Mouse (Mus musculus) erythroid progenitor cell, adult 5-6 weeks (primary cell): ENCODE measurements around the gene Cldn6. TPM values are rescaled to one million over a fixed set of nuclear protein-coding genes. Genes with fewer than 3 reads are reported as not detected.
A peak's percentile ranks its signal among the peaks of the same experiment; 100 is the strongest.

ENCODE experiments used
- ATAC-seq: replicated peaks from 2 replicates; pipeline ENCODE4 v1.8.0; 2016; ENCODE audit warnings: moderate number of reproducible peaks, mild to moderate bottlenecking, moderate TSS enrichment, inconsistent platforms; ENCODE audit not compliant: poor library complexity, low FRiP score, severe bottlenecking
- total RNA-seq, 2 experiments: library from RNA; stranded (forward) in 1 of 2; stranded (reverse) in 1 of 2; fragments of 150-400 nt in 1 of 2; fragments of 186-747, 209-891 nt in 1 of 2; gene quantifications; 2 replicates each; pipeline versions ENCODE4 v1.2.3 to v1.2.4; 2015 to 2017; ENCODE audit warnings: low replicate concordance in 2 of 2

Cldn6 gene
- total RNA-seq, 2 experiments from 2014 or later, result not detected

GRCm38 (mm10) chr17:23705525-23706104 lies 26.6 kb downstream of the Cldn6 start:
- ATAC-seq, result no peak

- ATAC-seq, result peak; percentile 74
Observed at GRCm38 (mm10) chr17:23706212-23706611, 27.2 kb downstream of the Cldn6 start.

GRCm38 (mm10) chr17:23717003-23717402 lies 38.0 kb downstream of the Cldn6 start:
- ATAC-seq, result no peak

- ATAC-seq, result no peak
Observed at GRCm38 (mm10) chr17:23719455-23719854, 40.4 kb downstream of the Cldn6 start.

DNA sequence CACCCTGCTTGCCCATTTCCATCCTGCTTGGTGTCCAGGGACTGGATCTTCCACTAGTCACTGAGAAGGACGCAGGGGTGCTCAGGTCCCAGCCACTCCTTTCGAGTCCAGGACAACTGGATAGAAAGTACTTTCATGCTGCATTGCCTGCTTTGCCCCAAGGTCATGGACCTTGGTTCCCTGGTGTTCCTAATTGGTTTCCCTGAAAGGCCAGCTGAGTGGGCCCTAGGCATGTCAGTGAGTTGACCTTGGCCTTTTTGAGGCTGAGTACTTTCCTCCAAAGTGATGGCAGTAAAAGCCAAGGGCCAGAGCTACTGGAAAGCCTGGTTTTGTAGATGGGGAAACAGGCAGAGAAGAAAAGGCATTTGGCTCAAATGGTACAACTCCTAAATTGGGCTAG lies 42.8 kb downstream of the Cldn6 start:
- ATAC-seq, result no peak

- ATAC-seq, result no peak
Observed at GRCm38 (mm10) chr17:23722376-23723125, 43.5 kb downstream of the Cldn6 start, which contains the start of gene 1520401A03Rik. TSS of gene 1520401A03Rik (minus strand) at chr17:23722783.

- no peak for ATAC-seq
Observed at GRCm38 (mm10) chr17:23725477-23725876, 46.4 kb downstream of the Cldn6 start.

DNA sequence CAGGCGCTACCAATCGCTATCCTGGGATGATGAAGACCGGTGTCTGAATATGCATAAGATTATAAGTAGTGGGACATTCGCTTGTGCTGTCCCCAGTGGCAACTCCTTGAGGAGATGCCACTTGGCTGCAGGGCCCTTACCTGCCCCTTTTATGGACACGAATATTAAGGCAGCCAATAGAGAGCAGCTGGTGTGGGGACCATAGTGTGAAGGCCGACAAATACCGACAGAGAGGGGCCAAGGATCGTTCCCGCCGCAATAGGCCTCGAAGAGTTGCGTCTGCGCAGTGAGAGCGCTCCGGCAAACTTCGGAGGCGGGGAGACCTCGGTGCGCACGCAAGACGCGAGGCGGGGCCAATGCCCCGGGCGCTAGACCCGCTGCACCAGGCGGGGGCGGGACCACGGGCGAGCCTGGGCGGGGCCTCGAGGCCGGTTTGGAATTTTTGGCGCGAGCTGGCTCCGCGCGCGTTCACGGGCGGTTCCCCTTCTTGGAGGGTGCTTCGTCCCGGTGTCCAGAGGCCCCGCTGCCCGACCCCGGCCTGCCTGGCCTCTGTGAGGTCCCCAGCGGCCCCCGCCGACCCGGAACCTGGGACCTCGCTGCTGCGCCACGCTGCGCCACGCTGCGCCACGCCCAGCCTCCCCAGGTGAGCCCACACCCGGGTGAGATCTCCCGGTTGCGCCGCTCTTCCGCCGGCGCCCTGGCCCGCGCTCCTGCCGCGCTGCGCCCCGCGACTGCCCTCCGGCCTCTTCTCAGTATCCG lies 47.1 kb downstream of the Cldn6 start, which contains the start of gene Pkmyt1:
Gene Pkmyt1, plus strand, starts transcription at position 338 of the 759 bp plus-strand sequence.
- ATAC-seq, result peak; percentile 93

DNA sequence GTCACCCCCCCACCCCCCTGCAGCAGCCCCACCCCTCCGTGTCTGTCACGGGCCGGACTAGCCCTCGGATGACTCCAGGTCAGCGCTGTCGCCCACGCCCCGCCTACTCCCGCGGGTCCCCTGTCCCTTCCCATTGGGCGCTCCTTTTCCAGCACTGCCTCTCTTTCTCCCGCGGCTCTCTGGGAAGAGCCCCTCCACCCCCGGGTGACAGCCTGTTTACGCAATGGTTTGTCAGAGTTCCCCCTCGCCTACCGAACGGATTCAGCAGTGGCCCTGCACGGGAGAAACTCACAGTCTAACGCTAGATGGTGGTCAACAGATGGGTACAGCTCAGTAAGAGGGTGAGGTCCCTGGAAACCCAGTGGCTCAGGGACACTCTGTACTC lies 47.7 kb downstream of the Cldn6 start:
- ATAC-seq, result peak; percentile 63

- ATAC-seq, result no peak
Observed at GRCm38 (mm10) chr17:23730441-23730840, 51.4 kb downstream of the Cldn6 start.

Other genes with a start within 250 kb of the Cldn6 start
- gene Vmn2r117, start 199.6 kb upstream of the Cldn6 start, total RNA-seq (2015; ENCODE audit: low replicate concordance), result not detected in 2 replicates
- not detected in 2 replicates for gene Vmn2r117, start 199.6 kb upstream of the Cldn6 start, total RNA-seq (2017; ENCODE audit: low replicate concordance)
- gene Zfp213, start 115.0 kb upstream of the Cldn6 start, total RNA-seq (2015; ENCODE audit: low replicate concordance), result 2.2 and 3.4 TPM in 2 replicates
- gene Zfp213, start 115.0 kb upstream of the Cldn6 start, total RNA-seq (2017; ENCODE audit: low replicate concordance), result 0.90 and 1.4 TPM in 2 replicates
- gene Zfp13, start 79.8 kb upstream of the Cldn6 start, total RNA-seq (2015; ENCODE audit: low replicate concordance), result not detected in 2 replicates
- gene Zfp13, start 79.8 kb upstream of the Cldn6 start, total RNA-seq (2017; ENCODE audit: low replicate concordance), result not detected in 2 replicates
- gene Zscan10, start 78.4 kb upstream of the Cldn6 start, total RNA-seq (2015; ENCODE audit: low replicate concordance), result not detected in 2 replicates
- not detected in 2 replicates for gene Zscan10, start 78.4 kb upstream of the Cldn6 start, total RNA-seq (2017; ENCODE audit: low replicate concordance)
- gene Mmp25, start 34.0 kb upstream of the Cldn6 start, total RNA-seq (2015; ENCODE audit: low replicate concordance), result 4.6 and 7.9 TPM in 2 replicates
- gene Mmp25, start 34.0 kb upstream of the Cldn6 start, total RNA-seq (2017; ENCODE audit: low replicate concordance), result 1.3 and 1.5 TPM in 2 replicates
- gene Bicdl2, start 18.7 kb upstream of the Cldn6 start, total RNA-seq (2015; ENCODE audit: low replicate concordance), result not detected in 2 replicates
- gene Bicdl2, start 18.7 kb upstream of the Cldn6 start, total RNA-seq (2017; ENCODE audit: low replicate concordance), result not detected in 2 replicates
- gene Hcfc1r1, start 5.7 kb upstream of the Cldn6 start, total RNA-seq (2015; ENCODE audit: low replicate concordance), result 6.3 and 15.9 TPM in 2 replicates
- 8.6 and 11.0 TPM in 2 replicates for gene Hcfc1r1, start 5.7 kb upstream of the Cldn6 start, total RNA-seq (2017; ENCODE audit: low replicate concordance)
- 11.3 and 11.9 TPM in 2 replicates for gene Thoc6, start 5.4 kb upstream of the Cldn6 start, total RNA-seq (2015; ENCODE audit: low replicate concordance)
- 3.5 and 4.0 TPM in 2 replicates for gene Thoc6, start 5.4 kb upstream of the Cldn6 start, total RNA-seq (2017; ENCODE audit: low replicate concordance)
- 5.0 TPM in 1 of 2 replicates, not detected in the other for gene Tnfrsf12a, start 1.8 kb upstream of the Cldn6 start, total RNA-seq (2015; ENCODE audit: low replicate concordance)
- gene Tnfrsf12a, start 1.8 kb upstream of the Cldn6 start, total RNA-seq (2017; ENCODE audit: low replicate concordance), result 6.1 TPM in 1 of 2 replicates, not detected in the other
- not detected in 2 replicates for gene Cldn9, start 4.8 kb downstream of the Cldn6 start, total RNA-seq (2015; ENCODE audit: low replicate concordance)
- not detected in 2 replicates for gene Cldn9, start 4.8 kb downstream of the Cldn6 start, total RNA-seq (2017; ENCODE audit: low replicate concordance)
- not detected in 2 replicates for gene 1520401A03Rik, start 43.5 kb downstream of the Cldn6 start, total RNA-seq (2015; ENCODE audit: low replicate concordance)
- gene 1520401A03Rik, start 43.5 kb downstream of the Cldn6 start, total RNA-seq (2017; ENCODE audit: low replicate concordance), result not detected in 2 replicates
- 50.3 and 81.4 TPM in 2 replicates for gene Pkmyt1, start 47.1 kb downstream of the Cldn6 start, total RNA-seq (2015; ENCODE audit: low replicate concordance)
- gene Pkmyt1, start 47.1 kb downstream of the Cldn6 start, total RNA-seq (2017; ENCODE audit: low replicate concordance), result 30.7 and 39.9 TPM in 2 replicates
- 1.4 and 10.1 TPM in 2 replicates for gene Paqr4, start 61.6 kb downstream of the Cldn6 start, total RNA-seq (2015; ENCODE audit: low replicate concordance)
- 7.5 and 11.2 TPM in 2 replicates for gene Paqr4, start 61.6 kb downstream of the Cldn6 start, total RNA-seq (2017; ENCODE audit: low replicate concordance)
- gene Kremen2, start 66.6 kb downstream of the Cldn6 start, total RNA-seq (2015; ENCODE audit: low replicate concordance), result not detected in 2 replicates
- not detected in 2 replicates for gene Kremen2, start 66.6 kb downstream of the Cldn6 start, total RNA-seq (2017; ENCODE audit: low replicate concordance)
- gene Flywch1, start 92.4 kb downstream of the Cldn6 start, total RNA-seq (2015; ENCODE audit: low replicate concordance), result 2.1 and 2.9 TPM in 2 replicates
- 3.4 and 14.2 TPM in 2 replicates for gene Flywch1, start 92.4 kb downstream of the Cldn6 start, total RNA-seq (2017; ENCODE audit: low replicate concordance)
- not detected in 2 replicates for gene Flywch2, start 106.8 kb downstream of the Cldn6 start, total RNA-seq (2015; ENCODE audit: low replicate concordance)
- not detected in 2 replicates for gene Flywch2, start 106.8 kb downstream of the Cldn6 start, total RNA-seq (2017; ENCODE audit: low replicate concordance)
- 468 and 572 TPM in 2 replicates for gene Srrm2, start 111.3 kb downstream of the Cldn6 start, total RNA-seq (2015; ENCODE audit: low replicate concordance)
- 294 and 325 TPM in 2 replicates for gene Srrm2, start 111.3 kb downstream of the Cldn6 start, total RNA-seq (2017; ENCODE audit: low replicate concordance)
- gene Elob, start 149.9 kb downstream of the Cldn6 start, total RNA-seq (2015; ENCODE audit: low replicate concordance), result 137 and 167 TPM in 2 replicates
- 51.7 and 117 TPM in 2 replicates for gene Elob, start 149.9 kb downstream of the Cldn6 start, total RNA-seq (2017; ENCODE audit: low replicate concordance)
- not detected in 2 replicates for gene Prss33, start 156.8 kb downstream of the Cldn6 start, total RNA-seq (2015; ENCODE audit: low replicate concordance)
- not detected in 2 replicates for gene Prss33, start 156.8 kb downstream of the Cldn6 start, total RNA-seq (2017; ENCODE audit: low replicate concordance)
- not detected in 2 replicates for gene Prss32, start 164.6 kb downstream of the Cldn6 start, total RNA-seq (2015; ENCODE audit: low replicate concordance)
- gene Prss32, start 164.6 kb downstream of the Cldn6 start, total RNA-seq (2017; ENCODE audit: low replicate concordance), result not detected in 2 replicates
- not detected in 2 replicates for gene Prss41, start 164.9 kb downstream of the Cldn6 start, total RNA-seq (2015; ENCODE audit: low replicate concordance)
- not detected in 2 replicates for gene Prss41, start 164.9 kb downstream of the Cldn6 start, total RNA-seq (2017; ENCODE audit: low replicate concordance)
- not detected in 2 replicates for gene Prss21, start 188.8 kb downstream of the Cldn6 start, total RNA-seq (2015; ENCODE audit: low replicate concordance)
- not detected in 2 replicates for gene Prss21, start 188.8 kb downstream of the Cldn6 start, total RNA-seq (2017; ENCODE audit: low replicate concordance)
- gene Dcpp1, start 201.6 kb downstream of the Cldn6 start, total RNA-seq (2015; ENCODE audit: low replicate concordance), result not detected in 2 replicates
- not detected in 2 replicates for gene Dcpp1, start 201.6 kb downstream of the Cldn6 start, total RNA-seq (2017; ENCODE audit: low replicate concordance)
- not detected in 2 replicates for gene Dcpp2, start 201.6 kb downstream of the Cldn6 start, total RNA-seq (2015; ENCODE audit: low replicate concordance)
- not detected in 2 replicates for gene Dcpp2, start 201.6 kb downstream of the Cldn6 start, total RNA-seq (2017; ENCODE audit: low replicate concordance)
- not detected in 2 replicates for gene Dcpp3, start 238.2 kb downstream of the Cldn6 start, total RNA-seq (2015; ENCODE audit: low replicate concordance)
- gene Dcpp3, start 238.2 kb downstream of the Cldn6 start, total RNA-seq (2017; ENCODE audit: low replicate concordance), result not detected in 2 replicates